Mouse (Mus musculus) intestine, embryonic 16.5 days (tissue): ENCODE results near the gene Kcnq1. TPM values are rescaled to one million over a fixed set of nuclear protein-coding genes. Genes with fewer than 3 reads are reported as not detected.

Experiments
- ATAC-seq: fragments of 200-750 bp; cut with Nextera tagmentation; 2 replicates; pipeline ENCODE4 v1.8.0; 2017; ENCODE audit warnings: moderate TSS enrichment, moderate library complexity
- H3K27ac ChIP-seq: fragments of 300-500 bp; sonication (generic); 2 replicates; pipeline ENCODE4 v1.5.1; 2014; ENCODE audit warnings: mild to moderate bottlenecking, low read length
- H3K27me3 ChIP-seq: fragments of 300-500 bp; sonication (generic); replicated peaks from 2 replicates; pipeline ENCODE4 v1.6.1; 2014; ENCODE audit warnings: low read length, control low read depth, mixed read lengths; ENCODE audit not compliant: control insufficient read depth, insufficient read depth
- H3K36me3 ChIP-seq: fragments of 300-500 bp; sonication (generic); 2 replicates; pipeline ENCODE4 v1.6.1; 2014; ENCODE audit warnings: low read length, control low read depth; ENCODE audit not compliant: control insufficient read depth, insufficient read depth
- H3K4me1 ChIP-seq: fragments of 300-500 bp; sonication (generic); 2 replicates; pipeline ENCODE4 v1.6.1; 2014; ENCODE audit warnings: low read length, control low read depth, mixed read lengths; ENCODE audit not compliant: control insufficient read depth, insufficient read depth
- H3K4me2 ChIP-seq: fragments of 300-500 bp; sonication (generic); 2 replicates; pipeline ENCODE4 v1.6.1; 2014; ENCODE audit warnings: low read depth, low read length, control low read depth
- H3K4me3 ChIP-seq: fragments of 300-500 bp; sonication (generic); 2 replicates; pipeline ENCODE4 v1.5.1; 2014; ENCODE audit warnings: mild to moderate bottlenecking, low read length
- H3K9ac ChIP-seq: fragments of 300-500 bp; sonication (generic); 2 replicates; pipeline ENCODE4 v1.6.1; 2014; ENCODE audit warnings: low read depth, low read length
- H3K9me3 ChIP-seq: fragments of 300-500 bp; sonication (generic); 2 replicates; pipeline ENCODE4 v1.6.1; 2016; ENCODE audit warnings: low read length, control low read depth; ENCODE audit not compliant: control insufficient read depth
- WGBS: fragments of 180-500 bp; shearing (Covaris S2); extraction: QIAGEN DNeasy Blood & Tissue Kit; methylation state at CpG from one replicate; pipeline ENCODE4 v1.1.7; 2014; 5-methylcytosine and 5-hydroxymethylcytosine counted together
- polyA plus RNA-seq: library from polyadenylated mRNA; unstranded; fragments of >200 nt; fragmentation: Nextera tagmentation; extraction: Ambion mirVana; gene quantifications from 2 replicates; pipeline ENCODE4 v1.2.1, GENCODE M21; 2015

The Kcnq1 gene
- polyA plus RNA-seq, 1 experiment from 2014 or later = 9.7 TPM

- Histone ChIP-seq H3K27ac (no peak overlapping the region), H3K9me3 (peaks cover 24% of the 10 kb centered on the region), H3K4me1 (peaks cover 17% of the 10 kb centered on the region), H3K4me3 (no peak overlapping the region), H3K36me3 (no peaks in the 10 kb centered on the region), H3K4me2 (peak overlapping the region; percentile 44), H3K9ac (peak overlapping the region; percentile 34; the same call in 1 of the 2 replicates), H3K27me3 (no peaks in the 10 kb centered on the region)
- WGBS = 50% methylated on average over 11 of the region's 11 CpGs
- ATAC-seq = no peak
Measured at GRCm38 (mm10) chr7:143461920-143462319, 355.8 kb downstream of the Kcnq1 start.

- H3K4me2 ChIP-seq = no peak overlapping the region
- ATAC-seq = no peak
- H3K4me3 ChIP-seq = no peak overlapping the region
- H3K27me3 ChIP-seq = no peaks in the 10 kb centered on the region
- no peak overlapping the region for H3K27ac ChIP-seq
- H3K36me3 ChIP-seq = no peaks in the 10 kb centered on the region
- no peak overlapping the region for H3K9ac ChIP-seq
- 75% methylated on average over 5 of the region's 5 CpGs for WGBS
- peaks cover 24% of the 10 kb centered on the region for H3K9me3 ChIP-seq
- peaks cover 17% of the 10 kb centered on the region for H3K4me1 ChIP-seq
Measured at GRCm38 (mm10) chr7:143462516-143462915, 356.4 kb downstream of the Kcnq1 start.

DNA sequence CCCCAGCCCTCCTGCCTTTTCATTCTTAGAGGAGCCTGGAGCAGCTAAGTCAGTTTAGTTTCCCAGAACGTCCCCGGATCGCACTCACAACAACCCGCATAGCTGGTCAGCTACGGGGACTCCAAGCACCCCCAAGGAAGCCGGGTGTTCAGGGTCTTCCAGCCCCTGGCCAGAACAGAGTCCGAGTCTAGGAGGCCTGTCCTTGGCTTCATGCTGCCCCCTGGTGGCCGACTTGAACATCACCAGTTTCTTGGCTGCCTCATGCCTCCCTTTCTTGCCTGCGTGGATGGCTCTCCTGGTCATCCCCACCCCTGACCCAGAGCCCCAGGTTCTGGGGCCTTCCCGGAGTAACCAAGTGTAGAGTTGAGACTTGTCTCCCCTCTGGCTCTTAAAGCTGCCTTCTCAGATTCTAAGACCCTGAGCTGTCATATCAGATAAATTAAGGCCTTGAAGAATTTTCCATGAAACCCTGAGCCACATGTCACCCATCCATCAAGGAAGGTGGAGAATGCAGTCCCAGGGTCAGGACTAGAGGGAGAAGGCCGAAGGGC lies 357.8 kb downstream of the Kcnq1 start:
- 0 out of 2 replicates have a peak overlapping the region, but pooled peaks have one; percentile 67 for H3K9ac ChIP-seq
- no peak overlapping the region for H3K4me2 ChIP-seq
- H3K36me3 ChIP-seq = no peaks in the 10 kb centered on the region
- H3K4me3 ChIP-seq = no peak overlapping the region
- no peaks in the 10 kb centered on the region for H3K27me3 ChIP-seq
- peaks cover 17% of the 10 kb centered on the region for H3K4me1 ChIP-seq
- peaks cover 23% of the 10 kb centered on the region for H3K9me3 ChIP-seq
- 44% methylated on average over 11 of the region's 11 CpGs for WGBS
- no peak for ATAC-seq
- H3K27ac ChIP-seq = peak overlapping the region; percentile 72

GRCm38 (mm10) chr7:143464811-143465560 lies 358.8 kb downstream of the Kcnq1 start:
- Histone ChIP-seq H3K27me3 (no peaks in the 10 kb centered on the region), H3K4me2 (peak overlapping the region; percentile 77), H3K4me3 (peak overlapping the region; percentile 45), H3K27ac (peak overlapping the region; percentile 72), H3K36me3 (no peaks in the 10 kb centered on the region), H3K9ac (peak overlapping the region; percentile 67), H3K4me1 (peaks cover 17% of the 10 kb centered on the region), H3K9me3 (peaks cover 12% of the 10 kb centered on the region)
- peak; percentile 50 for ATAC-seq
- 18% methylated on average over 56 of the region's 56 CpGs for WGBS

DNA sequence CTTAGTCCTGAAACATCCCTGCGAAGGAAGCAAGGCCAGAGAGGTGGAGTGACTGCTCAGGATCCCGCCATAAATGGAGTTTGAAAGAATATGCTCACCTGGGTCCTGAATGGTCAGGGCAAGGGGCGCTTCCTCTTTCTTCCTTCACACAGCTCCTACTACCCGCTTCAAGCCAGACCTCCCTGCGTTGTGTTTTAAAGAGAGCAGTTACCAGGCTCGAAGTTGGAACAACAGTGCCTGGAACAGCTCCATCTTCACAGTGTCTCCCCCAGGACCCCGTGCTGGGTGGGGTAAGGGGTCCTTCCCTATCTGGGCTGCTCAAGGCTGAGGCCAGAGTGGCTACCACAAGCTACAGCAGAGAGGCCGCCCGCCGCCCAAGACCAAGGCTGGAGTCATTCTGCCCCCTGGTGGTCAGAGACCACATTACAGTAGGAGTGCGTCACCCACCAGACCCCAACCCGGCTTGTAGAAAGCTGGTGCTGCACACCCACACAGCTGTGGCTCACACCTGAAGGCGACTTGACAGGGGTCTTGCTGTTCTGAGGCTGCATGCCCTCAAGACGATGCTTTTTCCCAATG lies 360.0 kb downstream of the Kcnq1 start:
- WGBS = 36% methylated on average over 14 of the region's 14 CpGs
- H3K4me2 ChIP-seq = no peak overlapping the region
- no peaks in the 10 kb centered on the region for H3K27me3 ChIP-seq
- H3K27ac ChIP-seq = no peak overlapping the region; the same call in 1 of the 2 replicates
- ATAC-seq = peak; percentile 39; the same call in 1 of the 2 replicates
- H3K9me3 ChIP-seq = peaks cover under 1% of the 10 kb centered on the region; the same call in 1 of the 2 replicates
- peak overlapping the region; percentile 30; the same call in 1 of the 2 replicates for H3K9ac ChIP-seq
- no peak overlapping the region for H3K4me3 ChIP-seq
- no peaks in the 10 kb centered on the region for H3K36me3 ChIP-seq
- H3K4me1 ChIP-seq = peaks cover 17% of the 10 kb centered on the region

- no peak overlapping the region for H3K27ac ChIP-seq
- WGBS = 22% methylated on average over 6 of the region's 6 CpGs
- no peak for ATAC-seq
- H3K4me1 ChIP-seq = peaks cover 11% of the 10 kb centered on the region
- no peaks in the 10 kb centered on the region for H3K36me3 ChIP-seq
- no peak overlapping the region for H3K4me2 ChIP-seq
- H3K27me3 ChIP-seq = no peaks in the 10 kb centered on the region
- no peaks in the 10 kb centered on the region for H3K9me3 ChIP-seq
- H3K4me3 ChIP-seq = no peak overlapping the region
- no peak overlapping the region for H3K9ac ChIP-seq
Measured at GRCm38 (mm10) chr7:143467714-143468113, 361.6 kb downstream of the Kcnq1 start.

DNA sequence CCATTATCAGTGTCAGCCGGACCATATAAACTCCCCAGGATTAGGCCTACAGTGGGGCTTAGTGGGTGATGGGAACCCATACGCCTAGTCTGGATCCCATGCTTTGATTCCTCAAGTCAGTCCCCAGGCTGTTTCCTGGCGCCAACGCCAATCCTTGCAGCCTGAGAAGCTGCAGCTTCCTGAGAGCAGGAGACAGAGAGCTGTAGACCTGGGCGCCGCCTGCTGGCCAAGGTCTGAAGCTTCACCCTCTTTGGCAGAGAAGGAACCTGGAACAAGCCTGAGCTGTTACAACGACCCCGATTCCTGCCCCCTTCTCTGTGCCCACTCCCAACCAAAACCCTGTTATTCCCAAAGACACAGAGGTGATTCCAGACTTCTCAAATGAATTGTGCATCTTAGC lies 363.8 kb downstream of the Kcnq1 start:
- no peak for ATAC-seq
- peaks cover 4% of the 10 kb centered on the region for H3K4me1 ChIP-seq
- H3K4me2 ChIP-seq = no peak overlapping the region

DNA sequence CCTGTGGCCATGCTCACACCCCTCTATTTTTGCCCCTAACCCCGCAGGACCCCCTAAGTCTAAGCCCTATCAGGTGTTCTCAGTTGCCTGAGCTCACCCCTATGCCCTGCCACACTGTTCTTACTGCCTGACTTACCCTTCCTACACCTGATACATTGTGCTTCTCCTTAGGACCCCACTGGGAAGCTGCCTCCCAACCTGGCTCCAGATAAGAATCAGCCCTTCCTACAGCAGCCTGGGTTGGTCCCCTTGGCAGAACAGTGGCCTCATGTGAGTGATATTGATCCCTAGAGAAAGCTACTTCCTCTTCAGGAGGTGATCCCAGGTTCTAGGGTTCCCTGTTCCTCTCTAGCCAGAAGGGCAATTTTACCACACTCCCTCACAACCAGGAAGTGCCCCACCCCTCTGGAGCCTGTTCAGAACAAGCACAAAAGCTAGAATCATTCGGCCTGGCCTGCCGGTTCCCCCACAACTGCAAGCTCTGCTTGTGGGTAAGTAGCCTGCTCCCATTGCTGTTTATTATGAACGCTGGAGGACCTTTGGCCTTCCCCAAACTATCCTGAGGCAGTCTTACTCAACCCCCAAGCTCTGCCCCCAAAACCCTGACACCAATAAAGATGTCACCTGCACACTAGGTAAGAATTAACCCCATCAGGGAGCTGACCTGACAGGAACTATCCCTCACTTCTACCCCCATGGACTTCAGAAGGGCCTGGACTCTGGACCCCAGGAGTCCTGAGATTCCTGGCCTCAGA lies 367.4 kb downstream of the Kcnq1 start, which contains the start of gene Slc22a18:
Gene Slc22a18, plus strand, starts transcription at position 390 of the 755 bp plus-strand sequence.
- peak within 1 kb of the TSS; percentile 45 for H3K4me2 ChIP-seq
- peak within 1 kb of the TSS; percentile 39 for H3K4me3 ChIP-seq
- H3K4me1 ChIP-seq = peaks cover 13% of the 10 kb centered on the region; the same call in 1 of the 2 replicates
- WGBS = 26% methylated on average over 4 of the region's 4 CpGs
- H3K36me3 ChIP-seq = no peaks in the 10 kb centered on the region
- peak within 1 kb of the TSS; percentile 57 for H3K9ac ChIP-seq
- no peaks in the 10 kb centered on the region for H3K9me3 ChIP-seq
- no peaks in the 10 kb centered on the region for H3K27me3 ChIP-seq
- peak within 1 kb of the TSS; percentile 62 for H3K27ac ChIP-seq
- ATAC-seq = peak; percentile 72

More for the DNA sequence above, 363.8 kb downstream of the Kcnq1 start:
- H3K36me3 ChIP-seq = no peaks in the 10 kb centered on the region
- 12% methylated on average over 8 of the region's 8 CpGs for WGBS
- H3K9me3 ChIP-seq = no peaks in the 10 kb centered on the region
- H3K9ac ChIP-seq = no peak overlapping the region
- H3K27ac ChIP-seq = no peak overlapping the region
- no peak overlapping the region for H3K4me3 ChIP-seq
- no peaks in the 10 kb centered on the region for H3K27me3 ChIP-seq

GRCm38 (mm10) chr7:143474811-143475210 lies 368.6 kb downstream of the Kcnq1 start:
- WGBS = 38% methylated on average over 10 of the region's 10 CpGs
- peaks cover 13% of the 10 kb centered on the region; the same call in 1 of the 2 replicates for H3K4me1 ChIP-seq
- H3K27ac ChIP-seq = peak overlapping the region; percentile 36; the same call in 1 of the 2 replicates
- no peaks in the 10 kb centered on the region for H3K36me3 ChIP-seq
- H3K27me3 ChIP-seq = no peaks in the 10 kb centered on the region
- H3K4me2 ChIP-seq = 0 out of 2 replicates have a peak overlapping the region, but pooled peaks have one; percentile 45
- ATAC-seq = peak; percentile 55
- H3K9ac ChIP-seq = no peak overlapping the region; the same call in 1 of the 2 replicates
- H3K9me3 ChIP-seq = no peaks in the 10 kb centered on the region
- H3K4me3 ChIP-seq = no peak overlapping the region
